Mouse (Mus musculus) regulatory T cell (primary cell): ENCODE measurements around the gene Shld2.

Experiments
- in situ Hi-C: fragments of 300-600 bp; cut with MboI, MseI; formaldehyde crosslinking; loops from one replicate; pipeline ENCODE4 v1.15.1; 2025; ENCODE audit warnings: high pct_unique_total_duplicates

The Shld2 gene

GRCm38 (mm10) chr14:34310234-34310965, at the start of gene Shld2, which contains the start of gene Glud1:
Shld2 (minus strand) TSS chr14:34310493.
Glud1 (plus strand) TSS chr14:34310727.
- in situ Hi-C loops = no loop called here

GRCm38 (mm10) chr14:34359676-34360244, 49.5 kb upstream of the Shld2 start:
- in situ Hi-C loops = loop anchor here (5.0 kb wide), 1 partner anchor 43 kb away; no protein-coding TSS in a partner anchor

DNA sequence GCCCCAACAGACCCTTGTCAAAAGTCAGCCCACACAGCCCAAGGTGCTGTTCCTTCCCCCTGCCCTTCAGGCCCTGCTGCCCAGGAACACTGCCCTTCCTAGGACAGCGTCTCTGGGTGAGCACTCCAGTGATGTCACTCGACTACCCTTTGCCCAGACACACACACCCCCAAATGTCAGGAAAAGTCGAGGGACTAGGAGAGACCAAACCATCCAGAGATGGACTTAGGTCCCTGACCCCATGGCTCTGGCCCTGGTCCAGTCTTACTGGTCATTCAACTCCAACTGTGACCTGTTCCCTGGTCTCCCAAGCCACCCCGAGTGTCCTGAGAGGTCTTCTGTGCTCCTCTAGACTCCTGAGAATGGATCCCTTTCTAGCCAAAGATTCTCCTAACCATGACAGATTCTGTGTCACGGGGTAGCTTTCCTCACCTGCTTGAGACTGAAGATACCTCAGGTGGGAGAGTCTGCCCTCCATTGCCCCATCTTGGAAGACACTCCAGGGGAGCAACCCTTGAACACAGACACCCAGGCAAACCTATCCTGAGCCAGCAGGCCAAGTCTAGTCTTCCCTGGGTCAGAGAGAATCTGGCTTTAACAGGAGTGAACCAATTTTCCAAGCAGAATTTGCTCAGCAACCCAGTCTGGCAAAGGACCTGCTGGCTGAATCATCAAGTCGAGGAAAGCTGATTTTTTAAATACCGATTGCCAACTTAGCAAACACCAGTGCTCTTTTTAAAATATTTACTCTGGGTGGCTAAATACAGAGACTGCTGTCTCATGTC, 47.6 kb upstream of the Shld2 start:
- in situ Hi-C loops = no loop called here

GRCm38 (mm10) chr14:34355301-34355700, 45.0 kb upstream of the Shld2 start, which contains the start of gene Fam25c:
Fam25c (minus strand) TSS chr14:34355433.
- in situ Hi-C loops = no loop called here

GRCm38 (mm10) chr14:34354456-34354855, 44.2 kb upstream of the Shld2 start:
- in situ Hi-C loops = no loop called here

GRCm38 (mm10) chr14:34353326-34353725, 43.0 kb upstream of the Shld2 start:
- in situ Hi-C loops = no loop called here

- in situ Hi-C loops = no loop called here
Observed at GRCm38 (mm10) chr14:34352523-34352922, 42.2 kb upstream of the Shld2 start.

DNA sequence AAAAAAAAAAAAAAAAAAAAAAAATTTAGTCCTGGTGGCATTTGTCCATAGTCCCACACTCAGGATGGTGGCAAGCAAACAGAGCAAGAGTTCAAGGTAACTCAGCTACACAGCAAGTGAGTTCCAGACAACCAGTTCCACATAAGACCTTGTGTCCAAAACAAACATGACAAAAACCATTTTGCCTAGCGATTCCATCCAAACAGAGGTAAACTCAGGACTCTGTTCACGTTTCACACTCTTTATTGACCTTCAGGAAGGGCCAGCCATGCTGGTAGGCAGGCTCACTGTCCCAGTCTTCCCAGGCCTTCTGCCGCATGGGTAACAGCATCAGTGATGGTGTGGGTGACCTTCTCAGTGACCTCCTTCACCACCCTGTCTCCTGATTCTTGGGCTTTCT, 41.4 kb upstream of the Shld2 start:
- in situ Hi-C loops = no loop called here

- in situ Hi-C loops = no loop called here
Observed at GRCm38 (mm10) chr14:34349007-34349406, 38.7 kb upstream of the Shld2 start.

- in situ Hi-C loops = no loop called here
Observed at GRCm38 (mm10) chr14:34348301-34348700, 38.0 kb upstream of the Shld2 start.

GRCm38 (mm10) chr14:34347084-34347483, 36.8 kb upstream of the Shld2 start:
- in situ Hi-C loops = no loop called here

GRCm38 (mm10) chr14:34345771-34346566, 35.7 kb upstream of the Shld2 start:
- in situ Hi-C loops = no loop called here

DNA sequence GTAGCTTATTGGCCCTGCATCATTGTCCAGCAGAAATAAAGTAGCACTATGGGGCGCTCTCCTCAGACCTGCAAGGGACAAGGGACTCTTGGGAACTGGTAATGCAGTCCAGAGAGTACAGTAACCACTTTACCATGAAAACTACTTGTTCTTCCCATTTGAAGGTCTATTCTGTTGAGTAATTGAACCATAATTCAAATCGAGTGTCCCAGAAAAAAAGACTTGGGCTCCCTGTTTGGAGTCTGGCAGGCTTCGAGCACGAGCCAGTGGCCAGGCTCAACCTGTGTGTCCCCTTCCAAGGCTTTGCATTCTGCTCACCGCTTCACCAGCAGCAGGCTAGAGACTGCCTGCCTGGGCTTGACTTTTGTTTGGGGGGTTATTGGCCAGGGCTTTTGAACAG, 34.1 kb upstream of the Shld2 start:
- in situ Hi-C loops = no loop called here

GRCm38 (mm10) chr14:34343078-34343477, 32.8 kb upstream of the Shld2 start:
- in situ Hi-C loops = no loop called here

DNA sequence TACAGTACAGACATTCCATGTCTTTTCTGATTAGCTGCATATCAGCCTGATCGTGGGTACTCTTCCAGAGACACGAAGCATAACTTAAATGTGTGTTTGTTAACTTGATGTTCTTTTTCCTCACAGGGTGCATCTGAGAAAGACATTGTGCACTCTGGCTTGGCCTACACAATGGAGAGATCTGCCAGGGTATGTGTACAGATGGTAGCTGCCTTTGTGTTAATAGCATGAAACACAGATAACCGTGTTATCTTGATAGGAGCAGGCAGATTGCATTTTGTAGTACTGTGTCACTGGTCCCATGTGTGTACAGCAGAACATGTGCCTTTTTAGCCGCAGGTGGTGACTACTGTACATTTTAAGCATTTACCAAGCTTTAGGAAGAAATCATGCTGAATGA, 31.7 kb upstream of the Shld2 start:
- in situ Hi-C loops = no loop called here

- in situ Hi-C loops = no loop called here
Observed at GRCm38 (mm10) chr14:34339446-34339845, 29.2 kb upstream of the Shld2 start.

- in situ Hi-C loops = no loop called here
Observed at GRCm38 (mm10) chr14:34332476-34332875, 22.2 kb upstream of the Shld2 start.

GRCm38 (mm10) chr14:34331886-34332285, 21.6 kb upstream of the Shld2 start:
- in situ Hi-C loops = no loop called here

DNA sequence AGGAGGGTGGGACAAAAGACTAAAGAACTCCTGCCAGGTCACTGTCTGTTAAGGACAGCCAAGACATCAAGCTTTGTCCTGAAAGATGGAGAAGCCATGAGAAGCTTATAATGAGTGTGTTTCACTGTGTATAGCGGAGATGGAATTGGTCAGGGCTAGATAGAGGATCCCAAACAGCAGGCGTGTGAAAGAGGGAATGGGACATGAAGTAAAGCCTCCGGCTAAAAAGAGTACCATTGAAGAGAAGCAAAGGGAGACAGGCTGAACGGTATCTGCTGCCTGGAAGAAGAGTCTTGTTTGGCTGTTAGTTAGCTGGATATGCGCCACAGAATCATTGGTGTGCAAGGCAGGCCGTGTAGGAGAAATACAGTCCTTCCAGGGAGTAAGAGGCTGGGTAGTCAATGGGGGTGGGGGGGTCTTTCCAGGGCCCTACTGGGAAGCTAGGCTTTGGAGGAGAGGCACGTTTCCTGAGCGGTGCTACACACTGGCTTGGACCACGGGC, 20.4 kb upstream of the Shld2 start:
- in situ Hi-C loops = no loop called here

DNA sequence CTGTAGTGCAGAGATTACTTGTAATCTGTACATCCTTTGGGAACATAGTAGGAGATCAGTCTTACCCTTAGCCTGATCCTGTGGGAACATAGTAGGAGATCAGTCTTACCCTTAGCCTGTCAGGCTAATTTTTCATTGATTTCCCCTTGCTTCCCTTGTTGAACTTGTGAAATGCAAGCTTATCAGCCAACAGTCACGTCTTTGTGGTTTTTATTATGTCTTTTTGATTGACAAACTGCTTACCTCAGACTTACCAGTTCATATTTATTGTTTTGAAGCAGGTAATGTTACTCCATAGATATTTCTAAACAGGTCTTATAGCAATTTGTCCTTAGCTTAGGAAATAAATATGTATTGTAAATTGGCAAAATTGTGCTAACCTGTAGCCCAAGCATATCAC, 17.3 kb upstream of the Shld2 start:
- in situ Hi-C loops = no loop called here

- in situ Hi-C loops = no loop called here
Observed at GRCm38 (mm10) chr14:34326606-34327005, 16.3 kb upstream of the Shld2 start.
